ENCODE assay signal across 24 mouse cellular contexts in genomic region chr2:68982979-68983378, GRCm38 (mm10).
DNase-seq lines count a peak whose midpoint lies in the region; ATAC-seq and TF ChIP-seq lines count a peak whose summit lies in the region.
"Had no signal": no experiment of that assay in that cellular context is flagged by ENCODE, and none has a peak within 500 bp of the region (broad histone marks: within the 10 kb centered on the region; RNA-seq: fewer than 3 reads in every experiment).

No protein-coding gene starts in this region.

- H3K27me3 ChIP-seq in Patski = no peaks in the 10 kb centered on the region
- no peaks in the 10 kb centered on the region for H3K27me3 ChIP-seq in liver, embryonic 11.5 days (replicated peaks; ENCODE audit: control insufficient read depth, insufficient read depth, low read length)
- no peaks in the 10 kb centered on the region for H3K27me3 ChIP-seq in intestine, embryonic 15.5 days (replicated peaks)
- H3K27me3 ChIP-seq: forebrain, embryonic 12.5 days; forebrain, embryonic 15.5 days; heart, embryonic 12.5 days; heart, embryonic 15.5 days had no signal

- no peak for TF ChIP-seq POLR2A in embryonic fibroblast, embryonic 13.5 days (IDR thresholded peaks at IDR 0.05; ENCODE audit: low read depth, low read length)

- H3K27ac ChIP-seq in embryonic fibroblast, embryonic 13.5 days (ENCODE audit: insufficient read depth, low read length) = peak overlapping the region; percentile 100
- H3K27ac ChIP-seq in liver, embryonic 11.5 days (ENCODE audit: low read depth, low read length) = no peak overlapping the region
- no peak overlapping the region for H3K27ac ChIP-seq in intestine, embryonic 15.5 days
- H3K27ac ChIP-seq: forebrain, embryonic 12.5 days; forebrain, embryonic 15.5 days; heart, embryonic 15.5 days; hindbrain, embryonic 14.5 days; hindbrain, postnatal 0 days had no signal

- TF ChIP-seq CTCF in Patski (IDR thresholded peaks at IDR 0.05) = no peak
- no peak for TF ChIP-seq CTCF in embryonic fibroblast, embryonic 13.5 days (IDR thresholded peaks at IDR 0.05; ENCODE audit: borderline replicate concordance, insufficient read depth, low read length)

- peaks cover 37% of the 10 kb centered on the region for H3K4me1 ChIP-seq in embryonic fibroblast, embryonic 13.5 days (ENCODE audit: control insufficient read depth, insufficient read depth, low read length)
- peaks cover 10% of the 10 kb centered on the region for H3K4me1 ChIP-seq in liver, embryonic 11.5 days (replicated peaks; ENCODE audit: control insufficient read depth, insufficient read depth, low read length)
- H3K4me1 ChIP-seq in intestine, embryonic 15.5 days (replicated peaks) = 0 out of 2 replicates have a peak, but pooled peaks cover 12% of the 10 kb centered on the region

- ATAC-seq in Patski = peak; percentile 29
- ATAC-seq in megakaryocyte progenitor cell, adult 5-6 weeks (replicated peaks; ENCODE audit: poor library complexity) = peak; percentile 32; the same call in 1 of the 2 replicates
- ATAC-seq in liver, embryonic 11.5 days (replicated peaks; ENCODE audit: low FRiP score) = no peak
- ATAC-seq in intestine, embryonic 15.5 days = no peak
- ATAC-seq: forebrain, embryonic 15.5 days; hindbrain, postnatal 0 days; inflammation-experienced regulatory T-cells, adult 6 months; intestine, postnatal 0 days had no signal

- POLR2A ChIA-PET in Patski (lab: Charles Lee) = no interaction called here

- WGBS in liver, embryonic 11.5 days = 87% methylated on average over 3 of the region's 3 CpGs
- WGBS in intestine, embryonic 15.5 days = 76% methylated on average over 3 of the region's 3 CpGs

- no peak overlapping the region for H3K9ac ChIP-seq in liver, embryonic 11.5 days (ENCODE audit: low read depth, low read length)
- no peak overlapping the region for H3K9ac ChIP-seq in intestine, embryonic 15.5 days
- H3K9ac ChIP-seq: forebrain, embryonic 12.5 days; forebrain, embryonic 15.5 days; heart, embryonic 12.5 days; heart, embryonic 15.5 days had no signal

- no peak overlapping the region for H3K4me2 ChIP-seq in liver, embryonic 11.5 days
- H3K4me2 ChIP-seq in intestine, embryonic 15.5 days (replicated peaks) = no peak overlapping the region
- H3K4me2 ChIP-seq: forebrain, embryonic 12.5 days; forebrain, embryonic 15.5 days; heart, embryonic 12.5 days; heart, embryonic 15.5 days; hindbrain, embryonic 14.5 days had no signal

- CTCF ChIA-PET in Patski (lab: Charles Lee) = interaction anchor here (1.5 kb wide), 1 partner anchor 67 kb away, joined by 3 read pairs; no protein-coding TSS in a partner anchor

- no peak overlapping the region for H3K4me3 ChIP-seq in embryonic fibroblast, embryonic 13.5 days (ENCODE audit: insufficient read depth, low read length)
- H3K4me3 ChIP-seq in liver, embryonic 11.5 days (ENCODE audit: low read depth, low read length) = no peak overlapping the region
- no peak overlapping the region for H3K4me3 ChIP-seq in intestine, embryonic 15.5 days (replicated peaks)
- H3K4me3 ChIP-seq: forebrain, embryonic 12.5 days; forebrain, embryonic 15.5 days; heart, embryonic 12.5 days; heart, embryonic 15.5 days had no signal

- no peaks in the 10 kb centered on the region for H3K36me3 ChIP-seq in liver, embryonic 11.5 days (ENCODE audit: control insufficient read depth, insufficient read depth, low read length)
- H3K36me3 ChIP-seq in intestine, embryonic 15.5 days = no peaks in the 10 kb centered on the region
- H3K36me3 ChIP-seq: forebrain, embryonic 12.5 days; forebrain, embryonic 15.5 days; heart, embryonic 12.5 days; heart, embryonic 15.5 days had no signal

- in situ Hi-C loops in Patski (cut with MboI; ENCODE audit: low pct_unique_long_range_greater_than_20kb) = no loop called here

- H3K9me3 ChIP-seq in liver, embryonic 11.5 days (ENCODE audit: control insufficient read depth, low read length) = no peaks in the 10 kb centered on the region
- no peaks in the 10 kb centered on the region for H3K9me3 ChIP-seq in intestine, embryonic 15.5 days
- H3K9me3 ChIP-seq: forebrain, embryonic 12.5 days; forebrain, embryonic 15.5 days; heart, embryonic 12.5 days; heart, embryonic 15.5 days had no signal

- DNase-seq in 416B (ENCODE audit: low read depth) (peak; percentile 46), Patski (ENCODE audit: low read depth, low spot score) (no peak)
- DNase-seq in liver, embryonic 11.5 days (ENCODE audit: low spot score) = no peak
- no peak for DNase-seq in right cerebral cortex, postnatal 4 days
- DNase-seq: adrenal gland, adult 2 months; adrenal gland, postnatal 14 days; cerebellum, adult 11-12 months; cerebellum, adult 8-10 months; cerebellum, postnatal 14 days; gastrocnemius, postnatal 10 days; gastrocnemius, postnatal 36 days; heart, adult 11 months; heart, postnatal 4 days had no signal

Comparison
In these comparisons a context has a peak if more than half of its experiments do, and no peak if none do; other contexts are left out.
1. ATAC-seq: peak in Patski (single experiment) and megakaryocyte progenitor cell, adult 5-6 weeks (single experiment); none in liver, embryonic 11.5 days (single experiment) and intestine, embryonic 15.5 days (single experiment).